Mouse (Mus musculus) embryonic fibroblast, embryonic 13.5 days (primary cell): Measurements from ENCODE around the gene 6430571L13Rik. TPM values are rescaled to one million over a fixed set of nuclear protein-coding genes. Genes with fewer than 3 reads are reported as not detected.

Experiments used
- H3K27ac ChIP-seq: 2 replicates; pipeline ENCODE4 v1.5.1; 2012; ENCODE audit warnings: low read length, control low read depth, inconsistent platforms; ENCODE audit not compliant: insufficient read depth
- H3K4me1 ChIP-seq: 2 replicates; pipeline ENCODE4 v1.6.1; 2011; ENCODE audit warnings: low read length; ENCODE audit not compliant: control insufficient read depth, insufficient read depth
- H3K4me3 ChIP-seq: 2 replicates; pipeline ENCODE4 v1.5.1; 2011; ENCODE audit warnings: mild to moderate bottlenecking, control low read depth, low read length; ENCODE audit not compliant: insufficient read depth
- CTCF ChIP-seq: IDR thresholded peaks from 2 replicates; pipeline ENCODE4 v1.5.1; 2011; ENCODE audit warnings: mild to moderate bottlenecking, control low read depth, low read length, moderate library complexity, borderline replicate concordance; ENCODE audit not compliant: insufficient read depth
- POLR2A ChIP-seq: IDR thresholded peaks from 2 replicates; pipeline ENCODE4 v1.6.1; 2011; ENCODE audit warnings: low read depth, mild to moderate bottlenecking, control low read depth, low read length, moderate library complexity
- polyA plus RNA-seq: library from polyadenylated mRNA; stranded (reverse); fragments of >200 nt; gene quantifications from 2 replicates; pipeline ENCODE4 v1.2.4, GENCODE M21; 2011; ENCODE audit warnings: low read depth; ENCODE audit not compliant: missing spikeins, insufficient read length

The 6430571L13Rik gene
- polyA plus RNA-seq, 1 experiment: not detected

- TF ChIP-seq CTCF (no peak), POLR2A (no peak)
- peak overlapping the region; percentile 56 for H3K4me3 ChIP-seq
- no peak overlapping the region for H3K27ac ChIP-seq
Measured at GRCm38 (mm10) chr9:107340911-107341645, 676 bp downstream of the 6430571L13Rik start.

GRCm38 (mm10) chr9:107342201-107342709 is 1.9 kb downstream of the 6430571L13Rik start:
- TF ChIP-seq POLR2A: no peak
- no peak for TF ChIP-seq CTCF
- Histone ChIP-seq H3K27ac (no peak overlapping the region), H3K4me3 (no peak overlapping the region), H3K4me1 (no peaks in the 10 kb centered on the region)

More at GRCm38 (mm10) chr9:107340911-107341645, 676 bp downstream of the 6430571L13Rik start:
- no peaks in the 10 kb centered on the region for H3K4me1 ChIP-seq

GRCm38 (mm10) chr9:107343146-107343943 is 2.9 kb downstream of the 6430571L13Rik start:
- TF ChIP-seq CTCF: no peak
- TF ChIP-seq POLR2A: no peak
- Histone ChIP-seq H3K27ac (no peak overlapping the region), H3K4me3 (no peak overlapping the region), H3K4me1 (no peaks in the 10 kb centered on the region)

GRCm38 (mm10) chr9:107344027-107344426 is 3.6 kb downstream of the 6430571L13Rik start:
- no peak for TF ChIP-seq CTCF
- TF ChIP-seq POLR2A: no peak
- Histone ChIP-seq H3K4me3 (no peak overlapping the region), H3K4me1 (no peaks in the 10 kb centered on the region), H3K27ac (no peak overlapping the region)

- Histone ChIP-seq H3K27ac (no peak overlapping the region), H3K4me1 (no peaks in the 10 kb centered on the region), H3K4me3 (no peak overlapping the region)
- TF ChIP-seq CTCF (no peak), POLR2A (no peak)
Measured at GRCm38 (mm10) chr9:107346081-107346480, 5.7 kb downstream of the 6430571L13Rik start.

GRCm38 (mm10) chr9:107347586-107348183 is 7.3 kb downstream of the 6430571L13Rik start:
- TF ChIP-seq POLR2A (no peak), CTCF (no peak)
- Histone ChIP-seq H3K27ac (no peak overlapping the region), H3K4me1 (no peaks in the 10 kb centered on the region), H3K4me3 (no peak overlapping the region)

- Histone ChIP-seq H3K4me1 (no peaks in the 10 kb centered on the region), H3K27ac (no peak overlapping the region), H3K4me3 (no peak overlapping the region)
- no peak for TF ChIP-seq CTCF
- no peak for TF ChIP-seq POLR2A
Measured at GRCm38 (mm10) chr9:107349321-107349720, 8.9 kb downstream of the 6430571L13Rik start.

GRCm38 (mm10) chr9:107354826-107355225 is 14.4 kb downstream of the 6430571L13Rik start:
- H3K27ac ChIP-seq: no peak overlapping the region
- no peak overlapping the region for H3K4me3 ChIP-seq
- no peaks in the 10 kb centered on the region for H3K4me1 ChIP-seq
- TF ChIP-seq CTCF (no peak), POLR2A (no peak)

- Histone ChIP-seq H3K4me3 (no peak overlapping the region), H3K4me1 (no peaks in the 10 kb centered on the region), H3K27ac (no peak overlapping the region)
- TF ChIP-seq POLR2A (no peak), CTCF (peak; percentile 62; the same call in 1 of the 2 replicates)
Measured at GRCm38 (mm10) chr9:107355870-107356765, 15.7 kb downstream of the 6430571L13Rik start.
